Mouse (Mus musculus): ENCODE results near the gene Camk2b.
A peak's percentile ranks its signal among the peaks of the same experiment; 100 is the strongest.
"Not testable (repeated sequence)": the region's sequence is repeated elsewhere in the genome, so short reads cannot be mapped to it uniquely, and the experiment has no call there.

The Camk2b gene

GRCm38 (mm10) chr11:6011879-6012278 lies 54.3 kb downstream of the Camk2b start:
- no peak for DNase-seq

GRCm38 (mm10) chr11:6010751-6011482 lies 55.2 kb downstream of the Camk2b start:
- DNase-seq = not testable (repeated sequence)

- DNase-seq = not testable (repeated sequence)
Observed at GRCm38 (mm10) chr11:6007779-6008128, 58.4 kb downstream of the Camk2b start.

GRCm38 (mm10) chr11:6007010-6007778 lies 59.0 kb downstream of the Camk2b start:
- DNase-seq = not testable (repeated sequence)

GRCm38 (mm10) chr11:6006351-6007009 lies 59.7 kb downstream of the Camk2b start:
- not testable (repeated sequence) for DNase-seq

GRCm38 (mm10) chr11:6005374-6006043 lies 60.7 kb downstream of the Camk2b start:
- not testable (repeated sequence) for DNase-seq

- DNase-seq = no peak
Observed at GRCm38 (mm10) chr11:6003046-6003639, 63.0 kb downstream of the Camk2b start.

- DNase-seq = peak; percentile 70
Observed at GRCm38 (mm10) chr11:6001981-6002649, 64.0 kb downstream of the Camk2b start.

- DNase-seq = no peak
Observed at GRCm38 (mm10) chr11:6000961-6001682, 65.0 kb downstream of the Camk2b start.

GRCm38 (mm10) chr11:5999832-6000771 lies 66.1 kb downstream of the Camk2b start:
- DNase-seq = peak; percentile 80

- DNase-seq = no peak
Observed at GRCm38 (mm10) chr11:5998472-5998871, 67.7 kb downstream of the Camk2b start.

- DNase-seq = peak; percentile 94
Observed at GRCm38 (mm10) chr11:5995989-5996388, 70.2 kb downstream of the Camk2b start.

GRCm38 (mm10) chr11:5994880-5995279 lies 71.3 kb downstream of the Camk2b start:
- DNase-seq = no peak

- DNase-seq = peak; percentile 70
Observed at GRCm38 (mm10) chr11:5994212-5994611, 72.0 kb downstream of the Camk2b start.

GRCm38 (mm10) chr11:5990910-5991309 lies 75.3 kb downstream of the Camk2b start:
- no peak for DNase-seq

GRCm38 (mm10) chr11:5989954-5990593 lies 76.1 kb downstream of the Camk2b start:
- no peak for DNase-seq

- DNase-seq = no peak
Observed at GRCm38 (mm10) chr11:5988126-5988525, 78.0 kb downstream of the Camk2b start.

GRCm38 (mm10) chr11:5983629-5984028 lies 82.5 kb downstream of the Camk2b start:
- peak; percentile 71 for DNase-seq

- no peak for DNase-seq
Observed at GRCm38 (mm10) chr11:5981323-5981722, 84.8 kb downstream of the Camk2b start.

GRCm38 (mm10) chr11:5980561-5980960 lies 85.6 kb downstream of the Camk2b start:
- no peak for DNase-seq
